Mouse (Mus musculus) urinary bladder, postnatal 4 days (tissue): ENCODE measurements around the gene Sox15.

Source experiments
- DNase-seq, 2 experiments: peaks; one replicate each; pipeline ENCODE4 v3.0.0; 2021 to 2022; ENCODE audit warnings: low spot score in 2 of 2

Gene Sox15

GRCm38 (mm10) chr11:69679144-69679543, 24.0 kb downstream of the Sox15 start:
- no peak for DNase-seq

GRCm38 (mm10) chr11:69680136-69680855, 25.2 kb downstream of the Sox15 start:
- DNase-seq, result no peak

GRCm38 (mm10) chr11:69681314-69682208, 26.4 kb downstream of the Sox15 start, which contains the start of gene Senp3:
Senp3 (minus strand) TSS chr11:69682084.
- peak; percentile 95 to 97 for DNase-seq

GRCm38 (mm10) chr11:69682209-69682839, 27.2 kb downstream of the Sox15 start:
- no peak for DNase-seq

GRCm38 (mm10) chr11:69682840-69683533, 27.9 kb downstream of the Sox15 start:
- peak; percentile 86 to 93 for DNase-seq

DNA sequence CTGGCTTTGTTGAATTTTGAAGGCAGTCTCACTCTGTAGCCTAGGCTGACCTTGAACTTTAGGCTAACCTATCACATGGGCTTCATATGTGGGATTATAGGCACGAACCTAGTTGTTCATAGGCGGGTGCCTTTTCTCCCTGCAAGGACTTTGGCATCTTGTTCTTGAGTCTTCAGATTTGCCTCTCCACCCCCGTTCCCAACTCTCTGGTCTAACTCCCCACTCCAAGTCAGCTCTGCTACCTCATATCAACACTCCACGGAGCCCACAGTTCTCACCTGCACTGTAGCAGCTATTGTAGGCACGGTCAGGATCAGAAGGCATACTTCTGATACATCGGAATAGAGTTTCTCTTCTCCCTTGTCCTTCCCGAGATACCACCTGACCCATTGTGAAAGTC, 28.5 kb downstream of the Sox15 start:
- DNase-seq, result no peak

- DNase-seq, result no peak
Observed at GRCm38 (mm10) chr11:69684128-69684745, 29.1 kb downstream of the Sox15 start.

GRCm38 (mm10) chr11:69684936-69685335, 29.8 kb downstream of the Sox15 start:
- no peak for DNase-seq

DNA sequence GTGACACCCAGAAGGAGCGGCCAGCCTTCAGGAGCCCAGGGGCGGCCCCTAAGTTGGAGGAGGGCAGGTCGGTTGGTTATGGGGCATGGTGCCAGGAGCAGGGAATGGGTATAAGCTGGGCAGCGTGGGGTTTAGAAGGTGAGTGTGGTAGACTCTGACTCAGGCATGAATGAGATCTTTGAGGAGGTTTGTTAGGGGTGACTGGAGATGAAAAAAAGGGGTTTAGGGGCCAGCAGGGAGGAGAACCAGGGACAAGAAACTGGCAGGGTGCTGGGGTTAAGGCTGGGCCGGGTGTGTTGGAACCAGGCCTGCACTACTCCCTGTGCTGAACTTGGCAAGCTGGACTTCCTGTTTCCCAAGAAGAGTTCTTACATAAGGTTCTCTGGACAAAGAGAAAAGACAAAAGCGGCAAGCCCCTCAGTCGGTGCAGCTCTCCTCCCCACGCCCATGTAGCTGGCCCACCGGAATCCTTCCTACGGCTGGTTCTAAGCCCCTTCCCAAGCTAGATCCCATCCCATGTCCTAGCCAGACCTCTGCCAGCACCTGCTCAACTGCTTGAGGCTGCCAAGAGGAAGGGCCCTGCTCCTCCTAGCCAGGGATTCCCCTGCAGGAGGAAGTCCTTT, 30.5 kb downstream of the Sox15 start, which contains the start of gene Tnfsf13:
Gene Tnfsf13, minus strand, starts transcription at position 259 of the 623 bp plus-strand sequence.
- DNase-seq, result peak; percentile 72 to 73

DNA sequence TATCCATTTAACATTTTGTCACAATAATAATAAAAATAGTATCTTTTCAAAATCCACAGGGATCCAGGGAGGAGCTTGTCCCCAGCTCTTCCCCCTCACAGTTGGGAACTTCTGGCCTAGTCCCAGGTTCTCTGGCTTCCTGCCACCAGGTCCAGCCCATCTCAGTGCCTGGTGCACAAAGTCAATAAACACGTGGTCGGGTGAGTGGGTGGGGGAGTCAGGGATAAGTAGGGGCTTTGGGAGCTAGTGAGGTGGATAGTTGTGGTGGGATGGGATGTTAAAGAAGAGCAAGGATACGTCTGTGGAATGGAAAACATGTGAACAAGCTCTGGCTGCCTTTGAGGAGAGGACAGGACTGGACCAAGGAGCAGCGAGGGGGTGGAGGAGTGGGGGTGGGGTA, 31.3 kb downstream of the Sox15 start:
- DNase-seq, result peak; percentile 81 to 89

DNA sequence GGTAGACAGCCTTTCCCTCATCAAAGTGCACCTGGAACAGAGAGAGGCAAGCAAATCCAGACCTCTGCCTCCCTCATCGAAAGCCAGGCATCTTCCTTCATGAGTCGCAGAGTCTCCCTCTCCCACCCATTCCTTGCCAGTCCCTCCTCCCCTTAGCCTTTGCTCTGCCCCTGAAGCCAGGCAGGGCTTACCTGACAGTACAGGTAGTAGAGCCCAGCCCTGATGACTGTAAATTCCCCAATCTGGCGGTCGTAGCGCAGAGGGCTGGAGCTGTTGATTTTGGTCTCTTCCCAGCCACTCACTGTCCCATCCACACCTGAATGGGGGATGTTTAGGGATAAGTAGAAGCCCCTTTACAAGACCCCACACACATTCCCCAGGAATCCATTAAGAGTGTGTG, 31.9 kb downstream of the Sox15 start:
- DNase-seq, result no peak

GRCm38 (mm10) chr11:69689891-69690290, 34.8 kb downstream of the Sox15 start:
- DNase-seq, result no peak

DNA sequence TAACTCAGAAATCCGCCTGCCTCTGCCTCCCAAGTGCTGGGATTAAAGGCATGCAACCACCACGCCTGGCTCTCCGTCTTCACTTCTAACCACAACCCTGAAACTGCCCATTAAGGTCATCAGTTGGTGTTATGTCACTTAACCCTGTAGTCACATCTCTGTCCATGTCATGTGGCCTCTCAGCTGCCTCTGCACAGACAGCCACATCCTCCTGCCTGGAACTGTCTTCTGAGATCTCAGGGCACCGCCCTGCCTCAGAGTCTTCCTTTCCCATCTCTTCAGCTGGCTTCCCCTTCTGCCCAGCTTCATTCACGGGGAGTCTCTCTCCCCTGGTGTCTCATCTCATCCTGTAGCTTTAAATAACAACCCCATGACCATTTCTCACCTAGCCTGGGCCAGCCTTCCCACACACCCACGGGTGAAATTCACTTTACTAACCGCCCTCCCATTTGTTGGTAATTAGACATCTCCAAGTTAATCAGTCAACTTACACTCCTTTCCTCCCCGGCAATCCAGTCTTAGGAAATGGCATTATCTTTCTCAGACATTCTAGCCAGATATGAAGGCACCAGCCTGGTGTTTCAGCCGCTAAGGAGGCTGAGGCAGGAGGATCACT, 37.2 kb downstream of the Sox15 start:
- DNase-seq, result no peak

GRCm38 (mm10) chr11:69692863-69693262, 37.7 kb downstream of the Sox15 start:
- DNase-seq, result no peak

DNA sequence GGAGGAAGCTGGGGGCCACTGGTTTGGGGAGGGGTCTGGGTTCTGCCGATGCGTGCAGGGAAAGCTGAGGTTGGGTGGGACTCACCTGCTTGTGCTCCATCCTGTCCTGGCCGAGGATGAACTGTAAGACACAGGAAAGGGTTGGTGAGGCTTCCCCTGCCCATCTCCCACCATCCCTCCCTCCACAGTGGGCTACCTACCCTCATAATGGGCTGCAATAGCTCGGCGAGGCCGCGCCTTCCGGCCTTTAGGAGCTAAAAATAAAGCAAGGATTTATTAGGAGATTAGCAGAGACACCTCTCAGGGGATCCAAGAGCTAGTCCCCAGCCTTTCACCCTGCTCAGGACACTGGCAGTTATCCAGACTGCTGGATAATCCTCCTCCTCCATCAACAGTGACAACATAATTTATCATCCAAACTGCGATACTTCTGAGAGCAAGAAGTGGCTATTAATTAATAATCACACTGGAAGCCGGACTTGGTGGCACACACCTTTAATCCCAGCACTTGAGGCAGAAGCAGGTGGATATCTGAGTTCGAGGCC, 38.4 kb downstream of the Sox15 start:
- DNase-seq, result no peak

- no peak for DNase-seq
Observed at GRCm38 (mm10) chr11:69695046-69695360, 39.9 kb downstream of the Sox15 start.

- DNase-seq, result peak; percentile 78 to 81
Observed at GRCm38 (mm10) chr11:69695361-69696181, 40.5 kb downstream of the Sox15 start, which contains the start of the genes Tnfsf12 and Tnfsfm13. Tnfsf12 (minus strand) TSS chr11:69695849. Tnfsfm13 (minus strand) TSS chr11:69696098.

- no peak for DNase-seq
Observed at GRCm38 (mm10) chr11:69697396-69697795, 42.3 kb downstream of the Sox15 start.

DNA sequence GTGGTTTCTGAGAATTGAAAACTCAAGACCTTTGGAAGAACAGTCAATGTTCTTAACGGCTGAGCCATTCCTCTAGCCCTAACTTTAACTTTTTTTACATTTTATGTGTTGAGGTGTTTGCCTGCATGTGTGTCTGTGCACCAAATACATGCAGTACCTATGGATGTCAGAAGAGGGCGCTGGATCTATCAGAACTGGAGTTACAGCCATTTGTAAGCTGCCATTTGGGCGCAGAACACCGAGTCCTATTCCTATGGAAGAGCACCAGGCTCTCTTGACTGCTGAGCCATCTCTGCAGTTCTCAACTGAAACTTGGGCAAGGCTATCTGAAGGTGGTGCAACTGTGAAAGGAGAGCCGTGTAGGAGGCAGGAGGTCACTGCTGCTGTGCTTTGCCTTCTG, 43.5 kb downstream of the Sox15 start:
- no peak for DNase-seq
